Comparison of ENCODE assay signal across 25 mouse cellular contexts in the genomic region with DNA sequence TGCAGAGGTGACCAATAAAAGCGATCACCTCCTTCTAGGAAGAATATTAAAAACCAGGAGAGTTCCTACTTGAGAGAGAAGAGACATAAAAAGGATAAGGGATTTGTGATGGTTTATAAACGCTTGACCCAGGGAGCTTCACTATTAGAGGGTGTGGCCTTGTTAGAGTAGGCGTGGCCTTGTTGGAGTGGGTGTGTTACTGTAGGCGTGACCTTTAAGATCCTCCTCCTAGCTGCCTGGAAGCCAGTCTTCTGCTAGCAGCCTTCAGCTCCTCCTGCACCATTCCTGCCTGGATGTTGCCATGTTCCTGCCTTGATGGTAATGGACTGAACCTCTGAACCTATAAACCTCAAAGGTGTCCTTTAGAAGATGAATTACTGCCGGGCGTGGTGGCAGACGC. TPM values are rescaled to one million over a fixed set of nuclear protein-coding genes. Genes with fewer than 3 reads are reported as not detected.
DNase-seq lines count a peak whose midpoint lies in the region; ATAC-seq and TF ChIP-seq lines count a peak whose summit lies in the region.
"Had no signal": no experiment of that assay in that cellular context is flagged by ENCODE, and none has a peak within 500 bp of the region (broad histone marks: within the 10 kb centered on the region; RNA-seq: fewer than 3 reads in every experiment).

No protein-coding gene starts in this region.

- WGBS in liver, embryonic 12.5 days (ENCODE audit: insufficient replicate concordance): 58% methylated on average over 7 of the region's 7 CpGs
- 80% methylated on average over 7 of the region's 7 CpGs for WGBS in stomach, postnatal 0 days

- H3K4me3 ChIP-seq in testis, adult 2 months (ENCODE audit: control insufficient read depth, low read depth, low read length): peak overlapping the region; percentile 19; the same call in 1 of the 2 replicates
- no peak overlapping the region for H3K4me3 ChIP-seq in liver, embryonic 12.5 days
- H3K4me3 ChIP-seq in stomach, postnatal 0 days (ENCODE audit: low read depth, low read length): no peak overlapping the region
- H3K4me3 ChIP-seq: embryonic facial prominence, embryonic 12.5 days; forebrain, embryonic 12.5 days; heart, embryonic 12.5 days; hindbrain, embryonic 10.5 days; midbrain, embryonic 12.5 days; stomach, embryonic 15.5 days had no signal

- no peaks in the 10 kb centered on the region for H3K36me3 ChIP-seq in testis, adult 2 months (ENCODE audit: control insufficient read depth, insufficient read depth, low read length)
- H3K36me3 ChIP-seq in liver, embryonic 12.5 days: no peaks in the 10 kb centered on the region
- H3K36me3 ChIP-seq in stomach, postnatal 0 days (ENCODE audit: control insufficient read depth, insufficient read depth, low read length): no peaks in the 10 kb centered on the region
- H3K36me3 ChIP-seq: embryonic facial prominence, embryonic 12.5 days; forebrain, embryonic 12.5 days; heart, embryonic 12.5 days; hindbrain, embryonic 10.5 days; midbrain, embryonic 12.5 days; stomach, embryonic 15.5 days had no signal

- no peaks in the 10 kb centered on the region for H3K9me3 ChIP-seq in liver, embryonic 12.5 days (replicated peaks)
- H3K9me3 ChIP-seq in stomach, postnatal 0 days (ENCODE audit: control insufficient read depth, low read length): no peaks in the 10 kb centered on the region
- H3K9me3 ChIP-seq: embryonic facial prominence, embryonic 12.5 days; forebrain, embryonic 12.5 days; hindbrain, embryonic 10.5 days; midbrain, embryonic 12.5 days; stomach, embryonic 15.5 days had no signal

- H3K27ac ChIP-seq in testis, adult 2 months (ENCODE audit: control insufficient read depth, insufficient read depth, low read depth, low read length): peak overlapping the region; percentile 39; the same call in 1 of the 2 replicates
- no peak overlapping the region for H3K27ac ChIP-seq in liver, embryonic 12.5 days
- H3K27ac ChIP-seq in stomach, postnatal 0 days (replicated peaks): no peak overlapping the region
- H3K27ac ChIP-seq: embryonic facial prominence, embryonic 12.5 days; forebrain, embryonic 12.5 days; hindbrain, embryonic 10.5 days; midbrain, embryonic 12.5 days; stomach, embryonic 15.5 days had no signal

- no peak for TF ChIP-seq CTCF in testis, adult 2 months (IDR thresholded peaks at IDR 0.05; ENCODE audit: control insufficient read depth, insufficient read depth, insufficient replicate concordance, low read depth, low read length)
- TF ChIP-seq CTCF in stomach, postnatal 0 days (IDR thresholded peaks at IDR 0.05; ENCODE audit: low read depth): no peak

- peaks cover 24% of the 10 kb centered on the region for H3K4me1 ChIP-seq in testis, adult 2 months (ENCODE audit: control insufficient read depth, insufficient read depth, low read length)
- H3K4me1 ChIP-seq in liver, embryonic 12.5 days: peaks cover 46% of the 10 kb centered on the region
- no peaks in the 10 kb centered on the region for H3K4me1 ChIP-seq in stomach, postnatal 0 days (replicated peaks; ENCODE audit: control insufficient read depth, insufficient read depth)
- H3K4me1 ChIP-seq: forebrain, embryonic 12.5 days; midbrain, embryonic 12.5 days; stomach, embryonic 15.5 days had no signal

- no peak for TF ChIP-seq EP300 in stomach, postnatal 0 days (optimal IDR thresholded peaks at IDR 0.05)

- ATAC-seq in liver, embryonic 12.5 days: peak; percentile 70
- ATAC-seq in stomach, postnatal 0 days (ENCODE audit: low FRiP score, low TSS enrichment): peak; percentile 53; the same call in 1 of the 2 replicates
- ATAC-seq: hindbrain, embryonic 16.5 days had no signal

- no peak overlapping the region for H3K4me2 ChIP-seq in liver, embryonic 12.5 days
- no peak overlapping the region for H3K4me2 ChIP-seq in stomach, postnatal 0 days (replicated peaks; ENCODE audit: low read depth)
- H3K4me2 ChIP-seq: embryonic facial prominence, embryonic 12.5 days; forebrain, embryonic 12.5 days; heart, embryonic 12.5 days; midbrain, embryonic 12.5 days; stomach, embryonic 15.5 days had no signal

- no peak for TF ChIP-seq POLR2A in testis, adult 2 months (IDR thresholded peaks at IDR 0.05; ENCODE audit: control insufficient read depth, low read depth, low read length)

- H3K9ac ChIP-seq in liver, embryonic 12.5 days: no peak overlapping the region
- H3K9ac ChIP-seq in stomach, postnatal 0 days (ENCODE audit: low read length): no peak overlapping the region
- H3K9ac ChIP-seq: embryonic facial prominence, embryonic 12.5 days; forebrain, embryonic 12.5 days; heart, embryonic 12.5 days; midbrain, embryonic 12.5 days; stomach, embryonic 15.5 days had no signal

- no peak for DNase-seq in testis, postnatal 14 days (ENCODE audit: low spot score)
- peak; percentile 49 for DNase-seq in c-Kit-negative CD71-positive TER-119-positive erythroid progenitor cells, embryonic 14.5 days (ENCODE audit: low read depth, low spot score)
- DNase-seq in stomach, postnatal 0 days (ENCODE audit: low spot score): no peak
- no peak for DNase-seq in cerebellum, adult 11-12 months
- no peak for DNase-seq in layer of hippocampus, postnatal 14 days (ENCODE audit: low spot score in 2 of 2)
- DNase-seq in right cerebral cortex, adult 2 months (ENCODE audit: low spot score in 2 of 2): no peak
- DNase-seq: adrenal gland, postnatal 36 days; B cell, adult 2 months; cerebellum, adult 2 months; cerebellum, postnatal 25 days; heart, postnatal 10 days; kidney, adult 11 months; kidney, postnatal 4 days; layer of hippocampus, adult 9-11 months; lung, adult 2 months; lung, postnatal 14 days had no signal

- H3K27me3 ChIP-seq in testis, adult 2 months (ENCODE audit: control insufficient read depth, insufficient read depth, low read length): no peaks in the 10 kb centered on the region
- no peaks in the 10 kb centered on the region for H3K27me3 ChIP-seq in liver, embryonic 12.5 days (replicated peaks)
- H3K27me3 ChIP-seq in stomach, postnatal 0 days (ENCODE audit: control insufficient read depth, insufficient read depth, low read length): no peaks in the 10 kb centered on the region
- H3K27me3 ChIP-seq: embryonic facial prominence, embryonic 12.5 days; forebrain, embryonic 12.5 days; heart, embryonic 12.5 days; midbrain, embryonic 12.5 days; stomach, embryonic 15.5 days had no signal

RNA-seq across cellular contexts. Expression of gene Ralgps2, which starts 28.7 kb away (rescaled TPM):
- polyA plus RNA-seq in testis, adult 2 months (2012; rRNA removed): 123 and 132 TPM in 2 replicates
- 25.6 and 26.8 TPM in 2 replicates for polyA plus RNA-seq in liver, embryonic 12.5 days (2016; fragmentation: Nextera tagmentation; extraction: Ambion mirVana)
- 38.7 and 41.3 TPM in 2 replicates for polyA plus RNA-seq in stomach, postnatal 0 days (2015; fragmentation: Nextera tagmentation; extraction: Ambion mirVana)
- total RNA-seq in layer of hippocampus, postnatal 14 days (2021): 10 to 100 TPM; 79.0 to 96.0 TPM
